Mouse (Mus musculus): ENCODE measurements around the gene Bicra. TPM values are rescaled to one million over a fixed set of nuclear protein-coding genes. Genes with fewer than 3 reads are reported as not detected.

The Bicra gene
- polyA plus RNA-seq, 1 experiment: 30.6 TPM

DNA sequence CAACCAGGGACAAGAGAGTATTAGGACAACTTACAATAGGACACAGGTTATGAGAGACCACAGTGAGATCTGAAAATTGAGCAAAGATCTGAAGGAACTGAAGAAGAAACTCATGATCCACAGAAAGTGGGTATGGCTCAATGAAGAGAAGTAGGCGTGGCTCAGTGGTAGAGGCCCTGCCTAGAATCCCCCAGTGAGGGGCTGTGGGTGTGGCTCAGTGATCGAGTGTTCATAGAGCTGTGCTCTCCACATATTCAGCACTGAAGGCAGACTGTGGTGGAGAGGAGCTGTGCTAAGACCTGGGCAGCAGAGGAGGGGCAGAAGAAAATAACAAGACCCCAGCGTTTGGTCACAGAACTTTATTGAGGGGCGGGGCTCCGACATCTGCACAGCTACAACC is 110.2 kb downstream of the Bicra start:
- H3K36me3 ChIP-seq (replicated peaks; ENCODE audit: low read length): peaks cover 75% of the 10 kb centered on the region

GRCm38 (mm10) chr7:15933437-15934359 is 114.0 kb downstream of the Bicra start:
- H3K36me3 ChIP-seq (replicated peaks; ENCODE audit: low read length): peaks cover 37% of the 10 kb centered on the region
- peak overlapping the region; percentile 5 for H3K4me3 ChIP-seq (replicated peaks)
- peaks cover 31% of the 10 kb centered on the region for H3K4me1 ChIP-seq
- TF ChIP-seq FLI1 (IDR thresholded peaks at IDR 0.05; ENCODE audit: low read length) (no peak), GATA1 (IDR thresholded peaks at IDR 0.05; ENCODE audit: borderline replicate concordance, low read length) (no peak)
- no peaks in the 10 kb centered on the region for H3K27me3 ChIP-seq (replicated peaks)
- no peaks in the 10 kb centered on the region for H3K9me3 ChIP-seq

More for the DNA sequence above, 110.2 kb downstream of the Bicra start:
- Histone ChIP-seq H3K9me3 (no peaks in the 10 kb centered on the region), H3K27me3 (replicated peaks) (no peaks in the 10 kb centered on the region), H3K4me3 (replicated peaks) (no peak overlapping the region), H3K4me1 (peaks cover 36% of the 10 kb centered on the region)
- TF ChIP-seq FLI1 (IDR thresholded peaks at IDR 0.05; ENCODE audit: low read length) (no peak), GATA1 (IDR thresholded peaks at IDR 0.05; ENCODE audit: borderline replicate concordance, low read length) (no peak)

DNA sequence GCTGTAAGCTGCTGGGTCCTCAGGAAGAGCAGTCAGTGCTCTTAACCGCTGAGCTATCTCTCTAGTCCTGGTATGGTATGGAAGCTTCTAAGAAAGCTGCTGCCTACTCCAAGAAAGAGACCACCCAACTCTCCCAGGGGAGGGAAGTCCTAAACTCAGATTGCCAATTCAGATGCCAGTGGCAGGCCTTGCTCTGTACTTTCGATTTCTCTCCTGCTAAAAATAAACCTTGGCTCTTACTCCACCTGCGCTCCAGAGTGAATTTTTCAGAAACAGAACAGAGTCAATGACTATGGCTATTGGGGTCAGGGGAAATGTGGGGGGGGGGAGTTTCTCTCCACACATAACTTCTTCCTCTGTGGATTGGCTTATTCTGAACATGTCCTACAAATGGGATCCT is 116.1 kb downstream of the Bicra start:
- peaks cover 16% of the 10 kb centered on the region for H3K36me3 ChIP-seq (replicated peaks; ENCODE audit: low read length)
- TF ChIP-seq FLI1 (IDR thresholded peaks at IDR 0.05; ENCODE audit: low read length) (no peak), GATA1 (IDR thresholded peaks at IDR 0.05; ENCODE audit: borderline replicate concordance, low read length) (no peak)
- H3K4me3 ChIP-seq (replicated peaks): no peak overlapping the region

DNA sequence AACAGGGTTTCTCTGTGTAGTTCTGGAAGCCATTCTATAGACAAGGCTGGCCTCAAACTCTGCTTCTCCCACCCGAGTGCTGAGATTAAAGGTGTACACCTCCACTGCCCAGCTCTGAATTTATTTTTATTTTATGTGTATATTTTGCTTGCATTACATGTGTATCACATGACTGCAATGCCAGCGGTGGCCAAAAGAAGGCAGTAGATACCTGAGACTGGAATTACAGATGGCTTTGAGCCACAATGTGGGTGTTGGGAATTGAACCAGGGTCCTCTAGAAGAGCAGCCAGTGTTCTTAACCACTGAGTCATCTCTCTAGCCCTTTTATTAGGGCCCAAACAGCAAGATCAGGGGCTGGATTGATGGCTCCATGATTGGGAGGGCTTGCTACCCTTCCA is 117.2 kb downstream of the Bicra start:
- Histone ChIP-seq H3K4me3 (replicated peaks) (no peak overlapping the region), H3K27me3 (replicated peaks) (peaks cover 2% of the 10 kb centered on the region), H3K9me3 (no peaks in the 10 kb centered on the region), H3K4me1 (peaks cover 31% of the 10 kb centered on the region), H3K36me3 (replicated peaks; ENCODE audit: low read length) (peaks cover 9% of the 10 kb centered on the region)
- TF ChIP-seq GATA1 (IDR thresholded peaks at IDR 0.05; ENCODE audit: borderline replicate concordance, low read length) (no peak), FLI1 (IDR thresholded peaks at IDR 0.05; ENCODE audit: low read length) (no peak)

More for the DNA sequence above, 116.1 kb downstream of the Bicra start:
- Histone ChIP-seq H3K27me3 (replicated peaks) (no peaks in the 10 kb centered on the region), H3K9me3 (no peaks in the 10 kb centered on the region), H3K4me1 (peaks cover 31% of the 10 kb centered on the region)

DNA sequence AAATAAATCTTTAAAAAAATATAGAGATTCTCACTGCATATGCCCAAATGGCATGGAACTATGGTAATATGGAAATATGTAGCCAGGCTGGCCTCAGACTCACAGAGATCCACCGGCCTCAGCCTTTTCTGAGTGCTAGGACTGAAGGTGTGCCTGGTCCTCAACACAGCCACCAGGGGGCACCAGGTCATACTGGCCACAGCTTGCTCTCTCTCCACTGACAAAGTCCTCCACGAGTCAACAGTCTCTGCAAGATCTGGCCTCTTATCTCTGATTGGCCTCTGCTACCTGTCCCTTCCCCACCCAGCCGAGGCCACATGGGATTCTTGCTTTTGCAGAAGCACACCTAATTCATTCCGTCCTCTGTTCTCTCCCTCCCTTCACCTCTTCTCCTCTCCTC is 117.8 kb downstream of the Bicra start:
- peak overlapping the region; percentile 7 for H3K4me3 ChIP-seq (replicated peaks)
- H3K36me3 ChIP-seq (replicated peaks; ENCODE audit: low read length): peaks cover 3% of the 10 kb centered on the region
- H3K9me3 ChIP-seq: no peaks in the 10 kb centered on the region
- H3K27me3 ChIP-seq (replicated peaks): peaks cover 2% of the 10 kb centered on the region
- no peak for TF ChIP-seq GATA1 (IDR thresholded peaks at IDR 0.05; ENCODE audit: borderline replicate concordance, low read length)
- no peak for TF ChIP-seq FLI1 (IDR thresholded peaks at IDR 0.05; ENCODE audit: low read length)
- peaks cover 29% of the 10 kb centered on the region for H3K4me1 ChIP-seq

GRCm38 (mm10) chr7:15922220-15922773 is 125.4 kb downstream of the Bicra start, which contains the start of gene Selenow:
TSS of gene Selenow (minus strand) at chr7:15922402.
- no peaks in the 10 kb centered on the region for H3K9me3 ChIP-seq
- H3K27me3 ChIP-seq (replicated peaks): peaks cover 2% of the 10 kb centered on the region
- H3K4me3 ChIP-seq (replicated peaks): peak within 1 kb of the TSS; percentile 97
- H3K4me1 ChIP-seq: peaks cover 43% of the 10 kb centered on the region
- TF ChIP-seq GATA1 (IDR thresholded peaks at IDR 0.05; ENCODE audit: borderline replicate concordance, low read length): no peak
- no peak for TF ChIP-seq FLI1 (IDR thresholded peaks at IDR 0.05; ENCODE audit: low read length)
- H3K36me3 ChIP-seq (replicated peaks; ENCODE audit: low read length): peaks cover 33% of the 10 kb centered on the region

DNA sequence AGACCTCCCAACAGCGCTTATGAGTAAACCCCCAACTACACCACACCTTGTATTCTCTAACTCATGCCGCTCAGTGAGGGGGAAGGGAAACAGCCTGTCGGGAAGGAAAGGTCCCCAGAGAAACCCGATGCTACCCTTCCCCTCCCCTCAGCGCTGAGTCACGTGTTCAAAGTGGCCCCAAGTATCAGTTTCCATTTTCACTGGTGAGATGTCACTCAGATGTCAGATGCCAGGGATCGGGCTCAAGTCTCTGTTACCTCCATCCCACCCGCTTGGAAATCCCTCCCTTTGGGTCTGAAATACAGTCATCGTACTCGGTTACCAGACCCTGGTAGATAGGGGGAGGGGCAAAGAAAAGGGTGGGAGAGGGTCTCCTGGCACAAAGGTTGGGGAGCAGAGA is 125.9 kb downstream of the Bicra start:
- H3K36me3 ChIP-seq (replicated peaks; ENCODE audit: low read length): peaks cover 38% of the 10 kb centered on the region
- peaks cover 2% of the 10 kb centered on the region for H3K27me3 ChIP-seq (replicated peaks)
- peaks cover 43% of the 10 kb centered on the region for H3K4me1 ChIP-seq
- H3K4me3 ChIP-seq (replicated peaks): peak overlapping the region; percentile 97
- H3K9me3 ChIP-seq: no peaks in the 10 kb centered on the region
- no peak for TF ChIP-seq FLI1 (IDR thresholded peaks at IDR 0.05; ENCODE audit: low read length)
- TF ChIP-seq GATA1 (IDR thresholded peaks at IDR 0.05; ENCODE audit: borderline replicate concordance, low read length): no peak

Other genes starting within 250 kb of the Bicra start
- gene Obox6, start 208.2 kb downstream of the Bicra start, polyA plus RNA-seq (2012; ENCODE audit: insufficient read depth, low replicate concordance): not detected in 2 replicates
- 0.12 TPM in 1 of 2 replicates, not detected in the other for gene Crx, start 168.0 kb downstream of the Bicra start, polyA plus RNA-seq (2012; ENCODE audit: insufficient read depth, low replicate concordance)
- gene Crxos, start 165.3 kb downstream of the Bicra start, polyA plus RNA-seq (2012; ENCODE audit: insufficient read depth, low replicate concordance): not detected in 2 replicates
- gene Selenow, start 125.5 kb downstream of the Bicra start, polyA plus RNA-seq (2012; ENCODE audit: insufficient read depth, low replicate concordance): 1,012 and 1,066 TPM in 2 replicates
- 159 and 504 TPM in 2 replicates for gene Nop53, start 101.8 kb downstream of the Bicra start, polyA plus RNA-seq (2012; ENCODE audit: insufficient read depth, low replicate concordance)
- gene Ehd2, start 80.4 kb downstream of the Bicra start, polyA plus RNA-seq (2012; ENCODE audit: insufficient read depth, low replicate concordance): 0.84 and 0.93 TPM in 2 replicates
- gene Zfp541, start 13.9 kb upstream of the Bicra start, polyA plus RNA-seq (2012; ENCODE audit: insufficient read depth, low replicate concordance): 0.15 TPM in 1 of 2 replicates, not detected in the other
- gene Napa, start 50.5 kb upstream of the Bicra start, polyA plus RNA-seq (2012; ENCODE audit: insufficient read depth, low replicate concordance): 161 and 318 TPM in 2 replicates
- 5.7 and 14.1 TPM in 2 replicates for gene Kptn, start 72.0 kb upstream of the Bicra start, polyA plus RNA-seq (2012; ENCODE audit: insufficient read depth, low replicate concordance)
- not detected in 2 replicates for gene Slc8a2, start 81.9 kb upstream of the Bicra start, polyA plus RNA-seq (2012; ENCODE audit: insufficient read depth, low replicate concordance)
- gene Meis3, start 127.2 kb upstream of the Bicra start, polyA plus RNA-seq (2012; ENCODE audit: insufficient read depth, low replicate concordance): 1.4 TPM in 1 of 2 replicates, not detected in the other
- 29.7 and 75.4 TPM in 2 replicates for gene Dhx34, start 174.1 kb upstream of the Bicra start, polyA plus RNA-seq (2012; ENCODE audit: insufficient read depth, low replicate concordance)
- 0.04 TPM in 1 of 2 replicates, not detected in the other for gene C5ar2, start 196.2 kb upstream of the Bicra start, polyA plus RNA-seq (2012; ENCODE audit: insufficient read depth, low replicate concordance)
- 2.0 and 6.6 TPM in 2 replicates for gene C5ar1, start 211.6 kb upstream of the Bicra start, polyA plus RNA-seq (2012; ENCODE audit: insufficient read depth, low replicate concordance)
- gene Inafm1, start 225.7 kb upstream of the Bicra start, polyA plus RNA-seq (2012; ENCODE audit: insufficient read depth, low replicate concordance): 53.8 and 168 TPM in 2 replicates
- 27.8 and 101 TPM in 2 replicates for gene Ccdc9, start 238.9 kb upstream of the Bicra start, polyA plus RNA-seq (2012; ENCODE audit: insufficient read depth, low replicate concordance)